ENCODE assay signal across 8 mouse cellular contexts in the genomic region with DNA sequence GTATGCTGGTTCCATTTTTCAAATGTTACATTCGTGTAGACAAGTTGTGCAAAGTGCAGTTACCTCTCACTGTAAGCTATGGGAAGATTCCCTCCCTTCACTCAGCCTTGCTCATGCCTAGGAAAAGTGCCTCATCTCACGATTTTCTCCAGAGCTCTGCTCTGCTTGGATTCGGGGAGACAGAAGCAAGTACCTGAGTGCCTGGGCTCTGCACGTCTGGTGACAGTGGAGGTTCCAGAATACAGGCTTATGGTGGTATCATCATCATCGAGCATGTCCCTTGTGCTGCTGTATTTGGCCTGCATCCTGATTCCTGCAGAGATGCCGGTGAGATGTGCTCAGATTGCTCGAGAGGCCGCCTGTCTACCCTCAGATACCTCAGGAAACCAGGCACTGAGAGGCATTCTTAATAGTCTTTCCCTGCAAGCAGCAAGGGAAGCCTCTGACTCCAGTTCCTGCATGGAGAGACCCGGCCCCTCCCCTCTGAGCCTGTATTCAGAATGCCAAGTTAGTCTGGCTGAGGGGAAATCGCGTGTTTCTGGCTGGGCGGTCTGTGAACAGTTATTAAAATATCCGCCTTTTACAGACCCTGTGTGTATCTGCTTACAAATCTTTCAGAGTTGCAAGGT. TPM values are rescaled to one million over a fixed set of nuclear protein-coding genes. Genes with fewer than 3 reads are reported as not detected.
A peak's percentile ranks its signal among the peaks of the same experiment; 100 is the strongest.
DNase-seq lines count a peak whose midpoint lies in the region; ATAC-seq and TF ChIP-seq lines count a peak whose summit lies in the region.

TSS of gene Clec1a (minus strand) at position 590 of the 629 bp plus-strand sequence.

- no peak within 1 kb of the TSS for H3K27ac ChIP-seq in hindbrain, embryonic 16.5 days (ENCODE audit: low read depth, low read length)
- H3K27ac ChIP-seq in hindbrain, embryonic 10.5 days = no peak within 1 kb of the TSS
- H3K27ac ChIP-seq in embryonic facial prominence, embryonic 11.5 days (replicated peaks; ENCODE audit: low read depth, low read length) = no peak within 1 kb of the TSS
- H3K27ac ChIP-seq in lung, postnatal 0 days (ENCODE audit: low read length) = peak within 1 kb of the TSS; percentile 60

- no peaks in the 10 kb centered on the region for H3K36me3 ChIP-seq in hindbrain, embryonic 16.5 days (ENCODE audit: control insufficient read depth, insufficient read depth, low read length)
- H3K36me3 ChIP-seq in hindbrain, embryonic 10.5 days = no peaks in the 10 kb centered on the region
- H3K36me3 ChIP-seq in embryonic facial prominence, embryonic 11.5 days (replicated peaks; ENCODE audit: control insufficient read depth, insufficient read depth, low read depth, low read length) = no peaks in the 10 kb centered on the region
- no peaks in the 10 kb centered on the region for H3K36me3 ChIP-seq in lung, postnatal 0 days (ENCODE audit: insufficient read depth, low read length)

- WGBS in hindbrain, embryonic 16.5 days = 56% methylated on average over 13 of the region's 13 CpGs
- WGBS in hindbrain, embryonic 10.5 days = 64% methylated on average over 13 of the region's 13 CpGs
- 58% methylated on average over 13 of the region's 13 CpGs for WGBS in embryonic facial prominence, embryonic 11.5 days
- WGBS in lung, postnatal 0 days = 40% methylated on average over 13 of the region's 13 CpGs

- H3K9ac ChIP-seq in hindbrain, embryonic 16.5 days (ENCODE audit: low read depth, low read length) = peak within 1 kb of the TSS; percentile 3; the same call in 1 of the 2 replicates
- H3K9ac ChIP-seq in embryonic facial prominence, embryonic 11.5 days (replicated peaks; ENCODE audit: low read length) = 0 out of 2 replicates have a peak within 1 kb of the TSS, but pooled peaks have one; percentile 6
- peak within 1 kb of the TSS; percentile 21; the same call in 1 of the 2 replicates for H3K9ac ChIP-seq in lung, postnatal 0 days (replicated peaks; ENCODE audit: low read depth)

- H3K4me2 ChIP-seq in hindbrain, embryonic 16.5 days (ENCODE audit: low read length) = peak within 1 kb of the TSS; percentile 10
- no peak within 1 kb of the TSS for H3K4me2 ChIP-seq in embryonic facial prominence, embryonic 11.5 days (ENCODE audit: low read depth, low read length)
- peak within 1 kb of the TSS; percentile 48 for H3K4me2 ChIP-seq in lung, postnatal 0 days (replicated peaks; ENCODE audit: low read depth, low read length)

- TF ChIP-seq CTCF in lung, postnatal 0 days (IDR thresholded peaks at IDR 0.05) = no peak

- no peaks in the 10 kb centered on the region for H3K9me3 ChIP-seq in hindbrain, embryonic 16.5 days (ENCODE audit: control insufficient read depth, low read length)
- no peaks in the 10 kb centered on the region for H3K9me3 ChIP-seq in hindbrain, embryonic 10.5 days
- H3K9me3 ChIP-seq in embryonic facial prominence, embryonic 11.5 days (replicated peaks; ENCODE audit: control insufficient read depth, low read length) = no peaks in the 10 kb centered on the region
- H3K9me3 ChIP-seq in lung, postnatal 0 days (ENCODE audit: low read length) = no peaks in the 10 kb centered on the region

- H3K4me1 ChIP-seq in hindbrain, embryonic 16.5 days (ENCODE audit: control insufficient read depth, insufficient read depth, low read depth, low read length) = no peaks in the 10 kb centered on the region
- H3K4me1 ChIP-seq in hindbrain, embryonic 10.5 days (replicated peaks) = no peaks in the 10 kb centered on the region
- no peaks in the 10 kb centered on the region for H3K4me1 ChIP-seq in embryonic facial prominence, embryonic 11.5 days (ENCODE audit: control insufficient read depth, insufficient read depth, low read length)
- H3K4me1 ChIP-seq in lung, postnatal 0 days (ENCODE audit: insufficient read depth, low read depth, low read length) = no peaks in the 10 kb centered on the region

- no peak within 1 kb of the TSS for H3K4me3 ChIP-seq in hindbrain, embryonic 16.5 days (ENCODE audit: low read length)
- no peak within 1 kb of the TSS for H3K4me3 ChIP-seq in hindbrain, embryonic 10.5 days
- H3K4me3 ChIP-seq in embryonic facial prominence, embryonic 11.5 days (ENCODE audit: low read depth, low read length) = no peak within 1 kb of the TSS
- peak within 1 kb of the TSS; percentile 36 for H3K4me3 ChIP-seq in lung, postnatal 0 days (ENCODE audit: low read depth, low read length)

- H3K27me3 ChIP-seq in hindbrain, embryonic 16.5 days (replicated peaks; ENCODE audit: control insufficient read depth, insufficient read depth, low read length) = no peaks in the 10 kb centered on the region
- H3K27me3 ChIP-seq in hindbrain, embryonic 10.5 days (ENCODE audit: insufficient read depth, poor library complexity, severe bottlenecking) = no peaks in the 10 kb centered on the region
- H3K27me3 ChIP-seq in embryonic facial prominence, embryonic 11.5 days (ENCODE audit: control insufficient read depth, insufficient read depth, low read length) = no peaks in the 10 kb centered on the region
- no peaks in the 10 kb centered on the region for H3K27me3 ChIP-seq in lung, postnatal 0 days (replicated peaks; ENCODE audit: insufficient read depth, low read length)

- intact Hi-C loops in left cerebral cortex, postnatal 25 days (cut with DNase I) = no loop called here

- TF ChIP-seq EP300 in lung, postnatal 0 days (IDR thresholded peaks at IDR 0.05) = no peak; the same call in 1 of the 2 replicates

- peak; percentile 63 for ATAC-seq in hindbrain, embryonic 16.5 days
- ATAC-seq in embryonic facial prominence, embryonic 11.5 days (replicated peaks; ENCODE audit: insufficient number of reproducible peaks, low FRiP score, low TSS enrichment, low read depth) = no peak
- peak; percentile 76 for ATAC-seq in lung, postnatal 0 days

- no peak for DNase-seq in hindbrain, embryonic 10.5 days (ENCODE audit: low spot score)
- DNase-seq in NIH3T3 (ENCODE audit: low read depth) = peak; percentile 19
- DNase-seq in embryonic facial prominence, embryonic 11.5 days (ENCODE audit: low spot score) = peak; percentile 22
- peak; percentile 47 for DNase-seq in heart, postnatal 4 days
- DNase-seq in lung, postnatal 0 days (ENCODE audit: low spot score) = peak; percentile 45
- DNase-seq in spleen, postnatal 36 days (ENCODE audit: low spot score in 2 of 2) = no peak
- no peak for DNase-seq in left cerebral cortex, postnatal 25 days (ENCODE audit: low spot score in 2 of 2)

RNA-seq across cellular contexts. Expression of gene Clec1a, which starts in this region (rescaled TPM):
- polyA plus RNA-seq in hindbrain, embryonic 16.5 days (2015; fragmentation: Nextera tagmentation; extraction: Ambion mirVana) = 2.5 and 3.2 TPM in 2 replicates
- 0.46 and 1.2 TPM in 2 replicates for polyA plus RNA-seq in hindbrain, embryonic 10.5 days (2016; fragmentation: Nextera tagmentation; extraction: Ambion mirVana)
- 0.49 and 1.5 TPM in 2 replicates for polyA plus RNA-seq in embryonic facial prominence, embryonic 11.5 days (2014; fragmentation: Nextera tagmentation; extraction: Ambion mirVana)
- total RNA-seq in heart, postnatal 4 days (2021) = 10 to 100 TPM; 10.6 to 13.2 TPM
- polyA plus RNA-seq in lung, postnatal 0 days (2015; fragmentation: Nextera tagmentation; extraction: Ambion mirVana) = 111 and 132 TPM in 2 replicates
- total RNA-seq in left cerebral cortex, postnatal 25 days (2021) = under 1 TPM; 0.66 to 0.85 TPM

Comparison
In these comparisons a context has a peak if more than half of its experiments do, and no peak if none do; other contexts are left out.
1. RNA of gene Clec1a (total RNA-seq): 10.6 to 13.2 TPM in heart, postnatal 4 days; 0.66 to 0.85 TPM in left cerebral cortex, postnatal 25 days; every median in the first group is over 4 times any median in the second.
2. RNA of gene Clec1a (polyA plus RNA-seq): 111 to 132 TPM in lung, postnatal 0 days; 2.5 to 3.2 TPM in hindbrain, embryonic 16.5 days, 0.49 to 1.5 TPM in embryonic facial prominence, embryonic 11.5 days and 0.46 to 1.2 TPM in hindbrain, embryonic 10.5 days; every median in the first group is over 10 times any median in the second.
3. DNase-seq: peak in NIH3T3 (single experiment), embryonic facial prominence, embryonic 11.5 days (single experiment), heart, postnatal 4 days (single experiment) and lung, postnatal 0 days (single experiment); none in hindbrain, embryonic 10.5 days (single experiment), spleen, postnatal 36 days (0 of 2) and left cerebral cortex, postnatal 25 days (0 of 2).
4. Peak in every context shown above with its lines, with median percentiles within 50 percentile points of each other: H3K9ac ChIP-seq.